Mouse (Mus musculus) bone marrow macrophage, adult 2 months (primary cell): ENCODE results near the gene Ddx43.

Experiments used
- CTCF ChIP-seq: IDR thresholded peaks from 2 replicates; pipeline ENCODE4 v1.5.1; 2012; ENCODE audit warnings: low read depth, mild to moderate bottlenecking, low read length, moderate library complexity
- POLR2A ChIP-seq: IDR thresholded peaks from 2 replicates; pipeline ENCODE4 v1.6.1; 2012; ENCODE audit warnings: mild to moderate bottlenecking, low read depth, low read length, borderline replicate concordance

GRCm38 (mm10) chr9:78428870-78429432 is 33.4 kb downstream of the Ddx43 start:
- TF ChIP-seq POLR2A (no peak), CTCF (no peak)
